Mouse (Mus musculus): ENCODE measurements around the gene Aplp1. TPM values are rescaled to one million over a fixed set of nuclear protein-coding genes. Genes with fewer than 3 reads are reported as not detected.

Aplp1 gene
- polyA plus RNA-seq, 1 experiment from 2014 or later, result 348 TPM

DNA sequence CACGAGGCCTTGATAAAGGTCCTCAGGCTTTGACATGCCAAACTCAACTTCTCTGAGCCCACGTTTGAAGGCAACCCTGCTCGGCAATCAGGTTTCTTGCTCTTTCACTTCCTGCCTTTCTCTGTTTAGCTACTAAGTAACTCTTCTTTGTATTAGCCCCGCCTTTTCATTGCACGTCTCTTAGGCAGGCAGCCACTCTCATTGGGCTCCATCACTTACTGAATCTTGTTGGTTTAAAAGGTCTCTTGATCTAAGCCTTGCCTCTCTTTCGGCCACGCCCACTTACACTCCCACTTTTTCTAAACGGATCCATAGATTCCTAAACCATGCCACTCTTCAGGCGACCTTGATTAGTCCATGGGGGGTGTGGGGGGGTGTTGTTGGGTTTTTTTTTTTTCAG is 1.6 kb downstream of the Aplp1 start:
- Histone ChIP-seq H3K36me3 (peaks cover 41% of the 10 kb centered on the region), H3K9ac (peak overlapping the region; percentile 90; the same call in 1 of the 2 replicates)

DNA sequence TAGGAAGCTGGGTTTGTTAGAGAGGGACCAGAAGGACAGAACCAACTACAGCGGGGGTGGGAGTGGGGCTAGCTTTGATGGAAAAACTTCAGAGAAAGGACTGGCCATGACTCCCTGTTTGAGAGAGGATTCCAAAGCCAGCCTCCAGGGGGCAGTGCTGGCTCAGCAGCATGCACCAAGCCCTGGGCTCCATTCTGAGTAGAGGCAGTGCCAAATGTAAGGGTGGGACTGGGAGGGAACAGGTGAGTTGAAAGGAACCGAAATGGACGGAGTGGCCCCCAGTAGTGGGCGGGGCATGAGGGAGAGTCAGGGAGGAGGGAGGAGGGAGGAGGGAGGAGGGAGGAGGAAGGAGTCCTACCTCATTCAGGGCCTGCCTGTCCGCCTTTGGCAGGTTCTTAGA is 4.6 kb downstream of the Aplp1 start:
- no peaks in the 10 kb centered on the region for H3K9me3 ChIP-seq (replicated peaks)
- H3K4me1 ChIP-seq, result peaks cover 27% of the 10 kb centered on the region

More for the DNA sequence above, 1.6 kb downstream of the Aplp1 start:
- Histone ChIP-seq H3K9me3 (replicated peaks) (0 out of 2 replicates have a peak, but pooled peaks cover 5% of the 10 kb centered on the region), H3K27ac (no peak overlapping the region; the same call in 1 of the 2 replicates), H3K27me3 (peaks cover 3% of the 10 kb centered on the region; the same call in 1 of the 2 replicates), H3K4me2 (replicated peaks) (peak overlapping the region; percentile 84), H3K4me1 (peaks cover 34% of the 10 kb centered on the region), H3K4me3 (peak overlapping the region; percentile 78)
- no peak for ATAC-seq (ENCODE audit: low FRiP score)
- 16% methylated on average over 9 of the region's 9 CpGs for WGBS

DNA sequence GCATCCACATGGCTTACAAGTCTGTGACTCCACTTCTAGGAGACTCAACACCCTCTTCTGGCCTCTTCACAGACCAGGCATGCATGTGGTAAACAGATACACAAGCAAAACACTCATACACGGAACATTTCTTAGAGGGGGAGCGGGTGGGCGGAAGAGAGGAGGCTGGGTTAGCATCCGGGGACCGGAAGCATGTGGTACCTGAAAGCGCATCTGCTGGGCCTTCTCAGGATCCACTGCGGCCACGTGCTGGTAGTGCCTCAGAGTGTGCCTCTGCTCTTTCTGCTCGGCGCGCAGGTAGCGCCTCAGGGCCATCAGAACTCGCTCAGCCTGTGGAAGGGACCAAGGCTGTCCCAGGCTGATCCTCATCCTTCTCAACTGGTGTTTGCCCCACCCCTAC is 5.6 kb downstream of the Aplp1 start:
- no peak overlapping the region for H3K9ac ChIP-seq
- H3K4me2 ChIP-seq (replicated peaks), result no peak overlapping the region
- H3K4me1 ChIP-seq, result peaks cover 27% of the 10 kb centered on the region
- no peaks in the 10 kb centered on the region for H3K9me3 ChIP-seq (replicated peaks)
- no peak overlapping the region for H3K4me3 ChIP-seq
- 83% methylated on average over 13 of the region's 13 CpGs for WGBS
- no peak overlapping the region for H3K27ac ChIP-seq
- ATAC-seq (ENCODE audit: low FRiP score), result no peak
- H3K27me3 ChIP-seq, result peaks cover 5% of the 10 kb centered on the region; the same call in 1 of the 2 replicates
- H3K36me3 ChIP-seq, result peaks cover 76% of the 10 kb centered on the region

More for the DNA sequence above, 4.6 kb downstream of the Aplp1 start:
- WGBS, result 15% methylated on average over 4 of the region's 5 CpGs
- ATAC-seq (ENCODE audit: low FRiP score), result no peak
- Histone ChIP-seq H3K9ac (no peak overlapping the region), H3K27ac (no peak overlapping the region), H3K36me3 (peaks cover 66% of the 10 kb centered on the region), H3K4me3 (no peak overlapping the region), H3K27me3 (no peaks in the 10 kb centered on the region; the same call in 1 of the 2 replicates), H3K4me2 (replicated peaks) (no peak overlapping the region)

DNA sequence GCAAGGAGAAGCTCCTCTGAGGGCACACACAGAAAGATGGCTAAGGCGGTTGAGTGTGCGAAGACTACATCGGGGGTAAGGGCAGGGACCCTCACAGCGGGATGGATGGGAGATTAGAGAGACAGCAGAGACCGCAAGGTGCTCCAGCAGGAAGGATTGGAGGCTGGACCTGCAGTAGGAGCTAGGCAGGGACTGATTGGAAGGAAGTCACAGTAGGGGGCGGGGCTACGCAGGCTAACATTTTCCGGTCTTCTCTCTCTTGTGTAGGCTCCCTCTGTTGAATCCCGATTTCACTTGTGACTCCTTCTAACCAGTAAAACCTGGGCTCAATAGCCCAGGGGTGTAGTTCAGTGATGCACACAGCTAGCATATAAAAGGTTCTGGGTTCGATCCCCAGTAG is 8.5 kb downstream of the Aplp1 start:
- ATAC-seq (ENCODE audit: low FRiP score), result no peak
- H3K36me3 ChIP-seq, result peaks cover 66% of the 10 kb centered on the region
- 17% methylated on average over 10 of the region's 10 CpGs for WGBS

DNA sequence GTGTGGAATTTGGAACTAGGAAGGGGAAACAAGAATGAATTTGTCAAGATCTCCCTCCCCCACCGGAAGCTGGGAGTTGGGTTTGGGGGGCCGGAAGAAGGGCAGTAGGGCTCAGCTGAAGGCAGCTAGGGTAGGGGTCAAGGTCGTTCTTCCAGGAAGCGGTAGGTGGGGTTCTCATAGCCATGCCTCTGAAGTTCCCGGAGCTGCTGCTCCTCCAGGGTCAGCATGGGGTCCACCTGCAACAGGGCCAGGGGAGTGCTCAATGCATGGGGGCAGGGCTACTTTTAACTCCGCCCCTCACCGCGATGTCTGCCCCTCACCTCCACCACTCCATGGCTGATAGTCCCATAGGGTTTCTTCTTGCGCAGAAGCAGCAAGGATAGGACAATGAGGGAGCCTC is 10.2 kb downstream of the Aplp1 start:
- Histone ChIP-seq H3K36me3 (peaks cover 51% of the 10 kb centered on the region), H3K27me3 (peaks cover 6% of the 10 kb centered on the region; the same call in 1 of the 2 replicates), H3K4me3 (no peak overlapping the region), H3K4me2 (replicated peaks) (no peak overlapping the region), H3K4me1 (no peaks in the 10 kb centered on the region), H3K9ac (no peak overlapping the region), H3K27ac (no peak overlapping the region), H3K9me3 (replicated peaks) (no peaks in the 10 kb centered on the region)
- ATAC-seq (ENCODE audit: low FRiP score), result no peak
- WGBS, result 51% methylated on average over 9 of the region's 9 CpGs

More for the DNA sequence above, 8.5 kb downstream of the Aplp1 start:
- no peaks in the 10 kb centered on the region for H3K4me1 ChIP-seq
- no peaks in the 10 kb centered on the region for H3K9me3 ChIP-seq (replicated peaks)
- no peak overlapping the region for H3K4me2 ChIP-seq (replicated peaks)
- no peak overlapping the region for H3K9ac ChIP-seq
- H3K27me3 ChIP-seq, result peaks cover 6% of the 10 kb centered on the region; the same call in 1 of the 2 replicates
- no peak overlapping the region for H3K4me3 ChIP-seq
- no peak overlapping the region for H3K27ac ChIP-seq

DNA sequence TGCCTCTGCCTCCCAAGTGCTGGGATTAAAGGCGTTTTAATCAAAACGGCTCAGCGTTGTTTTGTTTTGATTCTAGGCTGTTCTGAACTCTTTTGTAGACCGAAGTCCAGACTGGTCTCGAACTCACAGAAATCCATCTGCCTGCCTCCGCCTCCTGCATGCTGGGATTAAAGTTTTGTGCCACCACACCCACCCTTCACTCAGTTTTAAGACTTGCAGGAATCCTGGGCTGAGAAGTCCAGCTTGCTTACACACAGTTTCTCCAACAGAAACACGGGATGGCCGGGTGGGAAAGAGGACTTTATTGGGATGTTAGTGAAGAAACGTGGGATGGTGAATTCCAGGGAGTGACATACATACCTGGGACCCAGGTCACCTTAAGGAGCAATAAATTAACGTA is 10.6 kb downstream of the Aplp1 start:
- Histone ChIP-seq H3K4me1 (no peaks in the 10 kb centered on the region), H3K4me2 (replicated peaks) (no peak overlapping the region), H3K9ac (no peak overlapping the region), H3K36me3 (peaks cover 47% of the 10 kb centered on the region), H3K9me3 (replicated peaks) (no peaks in the 10 kb centered on the region), H3K27me3 (peaks cover 6% of the 10 kb centered on the region; the same call in 1 of the 2 replicates), H3K27ac (no peak overlapping the region), H3K4me3 (no peak overlapping the region)
- ATAC-seq (ENCODE audit: low FRiP score), result no peak
- 70% methylated on average over 10 of the region's 10 CpGs for WGBS

DNA sequence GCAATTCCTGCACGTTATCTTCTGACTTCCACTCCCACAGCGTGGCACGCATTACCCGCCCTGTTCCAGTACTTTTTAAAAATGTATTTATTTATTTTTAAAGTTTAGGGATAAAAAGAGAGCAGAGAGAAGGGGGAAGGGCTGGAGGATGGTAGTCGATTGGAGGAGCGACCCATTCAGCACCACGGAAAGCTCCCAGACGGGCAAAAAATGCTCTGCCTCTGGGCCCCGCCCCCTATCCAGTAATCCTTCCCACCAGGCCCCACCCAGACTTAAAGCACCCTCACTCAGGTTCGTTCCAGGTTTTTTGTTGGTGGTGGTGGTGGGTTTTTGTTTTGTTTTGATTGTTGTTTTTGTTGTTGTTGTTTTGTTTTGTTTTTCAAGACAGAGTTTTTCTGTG is 11.1 kb downstream of the Aplp1 start:
- no peak overlapping the region for H3K9ac ChIP-seq
- no peaks in the 10 kb centered on the region for H3K4me1 ChIP-seq
- peaks cover 6% of the 10 kb centered on the region; the same call in 1 of the 2 replicates for H3K27me3 ChIP-seq
- 6% methylated on average over 10 of the region's 10 CpGs for WGBS
- H3K36me3 ChIP-seq, result peaks cover 43% of the 10 kb centered on the region
- H3K9me3 ChIP-seq (replicated peaks), result no peaks in the 10 kb centered on the region
- H3K4me2 ChIP-seq (replicated peaks), result no peak overlapping the region
- H3K27ac ChIP-seq, result no peak overlapping the region
- H3K4me3 ChIP-seq, result no peak overlapping the region
- no peak for ATAC-seq (ENCODE audit: low FRiP score)

DNA sequence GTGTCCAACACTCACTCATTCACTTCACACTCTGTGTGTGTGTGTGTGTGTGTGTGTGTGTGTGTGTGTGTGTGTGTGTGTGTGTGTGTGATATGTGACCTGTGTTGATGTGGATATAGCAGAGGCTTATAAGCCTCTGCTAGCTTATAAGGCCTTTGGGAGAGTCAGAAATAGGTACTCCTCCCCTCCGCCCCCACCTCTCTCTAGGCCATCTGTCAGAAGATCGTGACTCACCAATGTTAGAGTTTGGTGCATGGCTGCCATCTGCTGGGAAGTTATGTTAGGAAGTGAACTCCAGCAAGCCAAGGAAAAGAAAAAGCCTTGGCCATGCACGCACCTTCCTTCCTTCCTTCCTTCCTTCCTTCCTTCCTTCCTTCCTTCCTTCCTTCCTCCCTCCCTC is 13.5 kb downstream of the Aplp1 start:
- WGBS, result 7% methylated on average over 3 of the region's 3 CpGs
- Histone ChIP-seq H3K4me1 (no peaks in the 10 kb centered on the region), H3K9me3 (replicated peaks) (no peaks in the 10 kb centered on the region), H3K4me2 (replicated peaks) (no peak overlapping the region), H3K36me3 (peaks cover 29% of the 10 kb centered on the region), H3K4me3 (no peak overlapping the region), H3K27ac (no peak overlapping the region), H3K27me3 (peaks cover 6% of the 10 kb centered on the region; the same call in 1 of the 2 replicates), H3K9ac (no peak overlapping the region)
- peak; percentile 54; the same call in 1 of the 2 replicates for ATAC-seq (ENCODE audit: low FRiP score)

DNA sequence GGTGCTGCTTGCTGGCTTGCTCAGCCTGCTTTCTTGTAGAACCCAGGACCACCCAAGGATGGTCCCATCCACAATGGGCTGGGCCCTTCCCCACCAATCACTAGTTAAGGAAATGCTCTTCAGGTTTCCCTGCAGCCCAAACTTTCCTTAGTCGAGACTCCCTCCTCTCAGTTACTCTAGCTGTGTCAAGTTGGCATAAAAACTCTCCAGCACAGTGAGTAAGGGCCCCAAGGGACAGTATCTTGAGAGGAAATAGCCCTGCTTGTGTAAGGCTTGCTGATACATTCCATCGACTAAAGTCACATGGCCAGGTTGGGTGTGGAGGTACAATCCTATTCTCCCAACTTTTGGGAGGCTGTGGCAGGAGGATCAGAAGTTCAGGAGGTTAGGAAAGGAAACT is 15.1 kb downstream of the Aplp1 start:
- no peak overlapping the region for H3K4me2 ChIP-seq (replicated peaks)
- H3K27ac ChIP-seq, result no peak overlapping the region
- H3K9ac ChIP-seq, result no peak overlapping the region
- ATAC-seq (ENCODE audit: low FRiP score), result no peak
- no peak overlapping the region for H3K4me3 ChIP-seq
- H3K9me3 ChIP-seq (replicated peaks), result no peaks in the 10 kb centered on the region
- H3K4me1 ChIP-seq, result no peaks in the 10 kb centered on the region
- H3K36me3 ChIP-seq, result peaks cover 15% of the 10 kb centered on the region
- H3K27me3 ChIP-seq, result peaks cover 5% of the 10 kb centered on the region; the same call in 1 of the 2 replicates
- 62% methylated on average over 2 of the region's 2 CpGs for WGBS

DNA sequence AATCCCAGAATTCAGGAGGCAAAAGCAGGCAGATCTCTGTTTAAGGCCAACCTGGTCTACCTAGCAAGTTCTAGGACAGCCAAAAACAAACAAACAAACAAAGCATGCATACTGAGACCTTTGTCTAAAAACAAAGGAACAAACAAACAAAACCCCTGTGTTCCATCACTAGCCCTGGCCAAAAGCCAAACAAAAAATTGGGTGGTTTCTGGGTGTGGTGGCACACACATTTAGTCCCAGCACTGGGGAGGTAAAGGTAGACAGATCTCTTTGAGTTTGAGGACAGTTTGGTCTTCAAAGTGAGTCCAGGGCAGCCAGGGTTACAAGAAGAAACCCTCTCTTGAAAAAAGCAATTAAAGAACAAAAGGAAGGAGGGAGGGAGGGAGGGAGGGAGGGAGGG is 16.0 kb downstream of the Aplp1 start:
- Histone ChIP-seq H3K4me3 (no peak overlapping the region), H3K4me1 (no peaks in the 10 kb centered on the region), H3K36me3 (peaks cover 8% of the 10 kb centered on the region; the same call in 1 of the 2 replicates), H3K27me3 (no peaks in the 10 kb centered on the region), H3K9ac (no peak overlapping the region), H3K9me3 (replicated peaks) (no peaks in the 10 kb centered on the region), H3K4me2 (replicated peaks) (no peak overlapping the region), H3K27ac (no peak overlapping the region)
- no peak for ATAC-seq (ENCODE audit: low FRiP score)

DNA sequence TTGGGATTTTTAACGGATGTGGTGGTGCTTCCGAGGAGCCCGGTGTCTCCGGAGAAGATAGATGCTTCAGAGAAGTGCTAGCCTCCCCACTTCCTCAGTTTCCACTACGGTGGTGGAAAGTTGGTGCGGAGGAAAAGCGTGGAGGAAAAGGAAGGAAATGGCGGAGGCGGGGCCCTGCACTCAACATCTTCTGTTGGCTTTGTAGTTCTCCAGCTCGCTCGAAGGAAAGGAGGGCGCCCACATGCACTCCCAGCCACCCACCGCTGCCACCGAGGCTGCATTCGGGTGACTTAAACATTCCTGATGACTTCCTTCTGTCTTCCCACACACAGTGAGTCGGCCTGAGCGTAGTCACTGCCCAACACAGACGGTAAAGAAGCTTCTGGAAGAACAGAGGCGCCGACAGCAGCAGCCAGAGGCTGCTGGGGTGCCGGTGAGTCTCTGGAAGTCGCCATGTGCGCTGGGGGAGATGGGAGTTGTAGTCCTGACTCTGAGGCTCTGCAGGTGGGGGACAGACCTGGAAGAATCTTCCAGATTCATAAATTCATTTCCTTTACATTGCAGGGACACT is 22.2 kb downstream of the Aplp1 start:
- H3K9ac ChIP-seq, result peak overlapping the region; percentile 63
- H3K4me2 ChIP-seq (replicated peaks), result peak overlapping the region; percentile 95
- H3K9me3 ChIP-seq (replicated peaks), result no peaks in the 10 kb centered on the region
- H3K4me3 ChIP-seq, result peak overlapping the region; percentile 54
- 54% methylated on average over 23 of the region's 23 CpGs for WGBS
- peaks cover 10% of the 10 kb centered on the region for H3K27me3 ChIP-seq
- H3K4me1 ChIP-seq, result peaks cover 17% of the 10 kb centered on the region
- no peak for ATAC-seq (ENCODE audit: low FRiP score)
- H3K36me3 ChIP-seq, result peaks cover 8% of the 10 kb centered on the region; the same call in 1 of the 2 replicates
- no peak overlapping the region for H3K27ac ChIP-seq

DNA sequence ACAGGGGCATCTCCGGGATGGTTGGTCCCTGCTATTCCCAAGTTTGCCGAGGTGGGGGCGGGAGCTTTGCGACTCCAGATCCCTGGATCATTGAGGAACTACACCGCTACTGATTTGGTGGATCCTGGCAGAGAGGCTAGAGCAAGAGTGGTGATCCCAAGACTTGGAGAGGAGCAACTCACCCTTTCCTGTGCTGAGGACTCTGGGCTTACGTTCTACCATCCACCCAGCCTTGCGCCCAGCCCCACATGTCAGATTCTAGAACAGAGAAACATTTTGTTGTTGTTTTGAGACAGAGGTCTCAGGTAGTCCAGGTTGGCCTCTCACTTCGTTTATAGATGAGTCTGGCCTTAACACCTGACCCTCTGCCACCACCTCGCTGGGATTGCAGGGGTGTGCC is 22.8 kb downstream of the Aplp1 start:
- peak; percentile 47; the same call in 1 of the 2 replicates for ATAC-seq (ENCODE audit: low FRiP score)

More for the DNA sequence above, 22.8 kb downstream of the Aplp1 start:
- WGBS, result 19% methylated on average over 9 of the region's 9 CpGs
- H3K27me3 ChIP-seq, result peaks cover 10% of the 10 kb centered on the region
- H3K9ac ChIP-seq, result peak overlapping the region; percentile 63
- peak overlapping the region; percentile 54 for H3K4me3 ChIP-seq
- peaks cover 8% of the 10 kb centered on the region; the same call in 1 of the 2 replicates for H3K36me3 ChIP-seq
- peak overlapping the region; percentile 95 for H3K4me2 ChIP-seq (replicated peaks)
- H3K4me1 ChIP-seq, result peaks cover 17% of the 10 kb centered on the region
- no peaks in the 10 kb centered on the region for H3K9me3 ChIP-seq (replicated peaks)
- no peak overlapping the region for H3K27ac ChIP-seq
